Mouse (Mus musculus) CH12.LX (cell line): ENCODE results near the gene Edem2.

Source experiments
- CTCF ChIP-seq, 2 experiments: IDR thresholded peaks in 1 of 2; conservative IDR thresholded peaks in 1 of 2; 2 replicates each; pipeline ENCODE4 v1.5.1; 2011 to 2012; ENCODE audit warnings: low read depth in 2 of 2, low read length in 2 of 2, improper control_type of control experiment in 1 of 2, inconsistent platforms in 1 of 2, mild to moderate bottlenecking in 1 of 2, moderate library complexity in 1 of 2
- MYC ChIP-seq: IDR thresholded peaks from 2 replicates; pipeline ENCODE4 v1.6.1; 2011; ENCODE audit warnings: low read depth, mild to moderate bottlenecking, improper control_type of control experiment, low read length
- POLR2A ChIP-seq: IDR thresholded peaks from 2 replicates; pipeline ENCODE4 v1.6.1; 2011; ENCODE audit warnings: low read depth, mild to moderate bottlenecking, improper control_type of control experiment, low read length
- ZC3H11A ChIP-seq: IDR thresholded peaks from 2 replicates; pipeline ENCODE4 v1.6.1; 2012; ENCODE audit warnings: low read depth, mild to moderate bottlenecking, inconsistent platforms, low read length, improper control_type of control experiment

- TF ChIP-seq CTCF (conservative IDR thresholded peaks at IDR 0.05 in 1 of 2, IDR thresholded peaks at IDR 0.05 in 1 of 2; ENCODE audit: low read depth in 2 of 2, low read length in 2 of 2) = no peak
- no peak for TF ChIP-seq POLR2A
- TF ChIP-seq MYC = no peak
- no peak for TF ChIP-seq ZC3H11A
These were observed 44.4 kb upstream of the Edem2 start for GRCm38 (mm10) chr2:155773664-155774063.
